Mouse (Mus musculus): ENCODE data around the gene Zdhhc22. TPM values are rescaled to one million over a fixed set of nuclear protein-coding genes. Genes with fewer than 3 reads are reported as not detected.

Gene Zdhhc22
- polyA plus RNA-seq, 1 experiment from 2014 or later = not detected

GRCm38 (mm10) chr12:87026109-87026870, 36.1 kb upstream of the Zdhhc22 start:
- peaks cover 39% of the 10 kb centered on the region for H3K27me3 ChIP-seq (ENCODE audit: control insufficient read depth, insufficient read depth, low read length)
- H3K9ac ChIP-seq (ENCODE audit: low read depth, low read length) = no peak overlapping the region
- H3K4me1 ChIP-seq (ENCODE audit: control insufficient read depth, insufficient read depth, low read length) = peaks cover 4% of the 10 kb centered on the region; the same call in 1 of the 2 replicates
- no peaks in the 10 kb centered on the region for H3K9me3 ChIP-seq (replicated peaks; ENCODE audit: control insufficient read depth, low read length)
- H3K4me3 ChIP-seq (ENCODE audit: low read depth, low read length) = peak overlapping the region; percentile 6; the same call in 1 of the 2 replicates
- H3K27ac ChIP-seq (ENCODE audit: low read depth, low read length) = no peak overlapping the region
- peak overlapping the region; percentile 55 for H3K4me2 ChIP-seq
- no peaks in the 10 kb centered on the region for H3K36me3 ChIP-seq (ENCODE audit: control insufficient read depth, insufficient read depth, low read length)
- 3% methylated on average over 30 of the region's 30 CpGs for WGBS (ENCODE audit: insufficient replicate concordance)
- no peak; the same call in 1 of the 2 replicates for ATAC-seq (replicated peaks; ENCODE audit: insufficient number of reproducible peaks, low FRiP score, low TSS enrichment)

DNA sequence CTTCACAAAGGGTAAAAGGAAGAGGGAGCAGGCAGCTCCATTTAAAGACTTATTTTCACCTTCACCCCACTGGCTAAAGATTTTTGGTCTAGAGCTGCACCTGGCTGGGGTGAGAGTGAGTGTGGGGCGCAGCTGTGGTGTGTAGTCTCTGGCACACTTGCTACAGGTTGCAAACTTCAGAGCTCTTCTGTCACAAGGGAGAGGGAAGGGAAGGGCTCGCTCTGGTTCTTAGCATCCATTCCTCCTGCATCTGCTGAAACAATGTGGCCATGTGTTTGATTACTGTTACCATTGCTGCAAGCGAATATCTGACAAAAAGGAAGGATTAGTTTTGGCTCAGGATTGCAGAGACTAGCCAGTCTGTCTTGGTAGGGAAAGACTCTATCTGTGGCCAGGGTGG, 33.2 kb upstream of the Zdhhc22 start:
- WGBS (ENCODE audit: insufficient replicate concordance) = 65% methylated on average over 3 of the region's 3 CpGs
- Histone ChIP-seq H3K27me3 (ENCODE audit: control insufficient read depth, insufficient read depth, low read length) (peaks cover 32% of the 10 kb centered on the region), H3K9me3 (replicated peaks; ENCODE audit: control insufficient read depth, low read length) (no peaks in the 10 kb centered on the region)

DNA sequence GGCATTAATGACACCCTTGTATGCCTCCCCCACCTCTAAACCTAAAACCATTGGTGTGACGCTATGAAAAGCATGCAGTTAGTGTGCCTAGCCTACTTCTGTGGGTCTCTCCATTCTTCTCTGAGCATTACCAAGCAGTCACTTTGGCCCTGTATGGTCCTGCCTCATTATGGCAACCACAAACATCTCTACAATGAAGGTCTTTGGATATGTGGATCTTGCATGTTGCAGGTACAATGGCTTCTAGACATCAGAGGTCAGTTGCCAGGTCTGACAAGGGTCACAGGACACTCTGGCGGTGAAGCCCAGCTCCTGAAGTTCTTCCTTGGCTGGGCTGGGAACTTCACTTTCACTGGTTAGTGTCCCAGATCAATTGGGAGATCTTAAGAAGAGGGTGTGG, 31.8 kb upstream of the Zdhhc22 start:
- Histone ChIP-seq H3K4me2 (no peak overlapping the region), H3K9ac (ENCODE audit: low read depth, low read length) (no peak overlapping the region), H3K4me3 (ENCODE audit: low read depth, low read length) (no peak overlapping the region), H3K4me1 (ENCODE audit: control insufficient read depth, insufficient read depth, low read length) (peaks cover 4% of the 10 kb centered on the region; the same call in 1 of the 2 replicates), H3K27ac (ENCODE audit: low read depth, low read length) (no peak overlapping the region), H3K9me3 (replicated peaks; ENCODE audit: control insufficient read depth, low read length) (no peaks in the 10 kb centered on the region), H3K27me3 (ENCODE audit: control insufficient read depth, insufficient read depth, low read length) (peaks cover 17% of the 10 kb centered on the region), H3K36me3 (ENCODE audit: control insufficient read depth, insufficient read depth, low read length) (no peaks in the 10 kb centered on the region)
- 76% methylated on average over 2 of the region's 2 CpGs for WGBS (ENCODE audit: insufficient replicate concordance)
- no peak for ATAC-seq (replicated peaks; ENCODE audit: insufficient number of reproducible peaks, low FRiP score, low TSS enrichment)

More for the DNA sequence above, 33.2 kb upstream of the Zdhhc22 start:
- Histone ChIP-seq H3K4me1 (ENCODE audit: control insufficient read depth, insufficient read depth, low read length) (peaks cover 4% of the 10 kb centered on the region; the same call in 1 of the 2 replicates), H3K4me3 (ENCODE audit: low read depth, low read length) (no peak overlapping the region), H3K9ac (ENCODE audit: low read depth, low read length) (no peak overlapping the region), H3K36me3 (ENCODE audit: control insufficient read depth, insufficient read depth, low read length) (no peaks in the 10 kb centered on the region), H3K4me2 (no peak overlapping the region), H3K27ac (ENCODE audit: low read depth, low read length) (no peak overlapping the region)
- ATAC-seq (replicated peaks; ENCODE audit: insufficient number of reproducible peaks, low FRiP score, low TSS enrichment) = no peak

- Histone ChIP-seq H3K27me3 (ENCODE audit: control insufficient read depth, insufficient read depth, low read length) (peaks cover 8% of the 10 kb centered on the region), H3K36me3 (ENCODE audit: control insufficient read depth, insufficient read depth, low read length) (no peaks in the 10 kb centered on the region), H3K4me2 (no peak within 1 kb of the TSS), H3K4me1 (ENCODE audit: control insufficient read depth, insufficient read depth, low read length) (no peaks in the 10 kb centered on the region), H3K27ac (ENCODE audit: low read depth, low read length) (no peak within 1 kb of the TSS), H3K4me3 (ENCODE audit: low read depth, low read length) (no peak within 1 kb of the TSS), H3K9me3 (replicated peaks; ENCODE audit: control insufficient read depth, low read length) (no peaks in the 10 kb centered on the region), H3K9ac (ENCODE audit: low read depth, low read length) (no peak within 1 kb of the TSS)
- ATAC-seq (replicated peaks; ENCODE audit: insufficient number of reproducible peaks, low FRiP score, low TSS enrichment) = no peak
- WGBS (ENCODE audit: insufficient replicate concordance) = 67% methylated on average over 6 of the region's 6 CpGs
These were observed 30.8 kb upstream of the Zdhhc22 start, which contains the start of gene Tmem63c for GRCm38 (mm10) chr12:87021040-87021439. Gene Tmem63c (plus strand): TSS chr12:87021340.

GRCm38 (mm10) chr12:87018756-87019155, 28.5 kb upstream of the Zdhhc22 start:
- Histone ChIP-seq H3K36me3 (ENCODE audit: control insufficient read depth, insufficient read depth, low read length) (no peaks in the 10 kb centered on the region), H3K4me3 (ENCODE audit: low read depth, low read length) (no peak overlapping the region), H3K9ac (ENCODE audit: low read depth, low read length) (no peak overlapping the region), H3K4me2 (no peak overlapping the region), H3K9me3 (replicated peaks; ENCODE audit: control insufficient read depth, low read length) (no peaks in the 10 kb centered on the region), H3K4me1 (ENCODE audit: control insufficient read depth, insufficient read depth, low read length) (no peaks in the 10 kb centered on the region), H3K27ac (ENCODE audit: low read depth, low read length) (no peak overlapping the region), H3K27me3 (ENCODE audit: control insufficient read depth, insufficient read depth, low read length) (no peaks in the 10 kb centered on the region)
- ATAC-seq (replicated peaks; ENCODE audit: insufficient number of reproducible peaks, low FRiP score, low TSS enrichment) = no peak
- WGBS (ENCODE audit: insufficient replicate concordance) = 84% methylated on average over 2 of the region's 2 CpGs

DNA sequence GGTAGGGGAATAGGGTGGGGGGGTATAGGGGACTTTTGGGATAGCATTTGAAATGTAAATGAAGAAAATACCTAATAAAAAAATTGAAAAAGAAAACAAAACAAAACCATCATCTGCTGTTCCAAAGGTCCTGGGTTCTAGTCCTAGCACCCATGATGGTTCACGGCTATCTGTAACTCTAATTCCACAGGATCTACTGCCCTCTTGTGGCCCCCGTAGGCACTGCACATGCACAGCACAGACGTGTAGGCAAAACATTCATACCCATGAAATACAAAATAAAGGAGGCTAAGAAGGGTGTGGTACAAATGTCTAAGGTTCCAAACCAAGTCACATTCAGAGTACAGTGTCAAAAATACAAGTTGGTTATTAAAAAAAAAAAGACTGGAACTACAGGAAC, 26.8 kb upstream of the Zdhhc22 start:
- H3K4me1 ChIP-seq (ENCODE audit: control insufficient read depth, insufficient read depth, low read length) = no peaks in the 10 kb centered on the region
- no peak overlapping the region for H3K9ac ChIP-seq (ENCODE audit: low read depth, low read length)
- H3K4me3 ChIP-seq (ENCODE audit: low read depth, low read length) = no peak overlapping the region
- 45% methylated on average over 3 of the region's 3 CpGs for WGBS (ENCODE audit: insufficient replicate concordance)
- ATAC-seq (replicated peaks; ENCODE audit: insufficient number of reproducible peaks, low FRiP score, low TSS enrichment) = no peak
- H3K27ac ChIP-seq (ENCODE audit: low read depth, low read length) = no peak overlapping the region
- no peaks in the 10 kb centered on the region for H3K36me3 ChIP-seq (ENCODE audit: control insufficient read depth, insufficient read depth, low read length)
- H3K27me3 ChIP-seq (ENCODE audit: control insufficient read depth, insufficient read depth, low read length) = no peaks in the 10 kb centered on the region
- H3K9me3 ChIP-seq (replicated peaks; ENCODE audit: control insufficient read depth, low read length) = no peaks in the 10 kb centered on the region
- no peak overlapping the region for H3K4me2 ChIP-seq

DNA sequence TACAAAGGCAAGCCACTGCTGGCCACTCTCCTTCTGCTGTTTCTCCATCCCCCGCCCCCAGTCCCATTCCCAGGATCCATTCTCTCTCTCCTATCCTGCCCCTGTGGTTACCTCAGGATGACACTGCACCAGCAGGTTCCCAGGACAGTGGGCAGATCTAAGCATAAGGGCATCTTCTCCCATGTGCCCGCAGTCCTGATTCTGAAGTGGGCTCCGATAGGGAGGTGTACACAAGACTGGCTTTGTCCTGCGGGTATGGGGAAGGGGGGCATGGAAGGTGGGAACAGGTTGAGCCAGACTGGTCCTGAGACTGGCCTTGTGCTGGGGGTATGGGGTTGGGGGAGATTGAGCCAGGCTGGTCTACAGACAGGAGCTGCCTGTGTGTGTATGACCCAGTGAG, 14.4 kb upstream of the Zdhhc22 start:
- Histone ChIP-seq H3K9me3 (replicated peaks; ENCODE audit: control insufficient read depth, low read length) (no peaks in the 10 kb centered on the region), H3K4me1 (ENCODE audit: control insufficient read depth, insufficient read depth, low read length) (peaks cover 5% of the 10 kb centered on the region; the same call in 1 of the 2 replicates), H3K36me3 (ENCODE audit: control insufficient read depth, insufficient read depth, low read length) (no peaks in the 10 kb centered on the region), H3K27me3 (ENCODE audit: control insufficient read depth, insufficient read depth, low read length) (0 out of 2 replicates have a peak, but pooled peaks cover 2% of the 10 kb centered on the region), H3K4me2 (no peak overlapping the region), H3K4me3 (ENCODE audit: low read depth, low read length) (no peak overlapping the region), H3K9ac (ENCODE audit: low read depth, low read length) (no peak overlapping the region), H3K27ac (ENCODE audit: low read depth, low read length) (no peak overlapping the region)
- 78% methylated on average over 4 of the region's 4 CpGs for WGBS (ENCODE audit: insufficient replicate concordance)
- no peak for ATAC-seq (replicated peaks; ENCODE audit: insufficient number of reproducible peaks, low FRiP score, low TSS enrichment)

- Histone ChIP-seq H3K4me1 (ENCODE audit: control insufficient read depth, insufficient read depth, low read length) (peaks cover 5% of the 10 kb centered on the region; the same call in 1 of the 2 replicates), H3K36me3 (ENCODE audit: control insufficient read depth, insufficient read depth, low read length) (no peaks in the 10 kb centered on the region), H3K9ac (ENCODE audit: low read depth, low read length) (no peak overlapping the region), H3K27ac (ENCODE audit: low read depth, low read length) (no peak overlapping the region), H3K27me3 (ENCODE audit: control insufficient read depth, insufficient read depth, low read length) (0 out of 2 replicates have a peak, but pooled peaks cover 2% of the 10 kb centered on the region), H3K9me3 (replicated peaks; ENCODE audit: control insufficient read depth, low read length) (no peaks in the 10 kb centered on the region), H3K4me3 (ENCODE audit: low read depth, low read length) (no peak overlapping the region), H3K4me2 (no peak overlapping the region)
- 47% methylated on average over 3 of the region's 3 CpGs for WGBS (ENCODE audit: insufficient replicate concordance)
- no peak for ATAC-seq (replicated peaks; ENCODE audit: insufficient number of reproducible peaks, low FRiP score, low TSS enrichment)
These were observed 13.4 kb upstream of the Zdhhc22 start for GRCm38 (mm10) chr12:87003606-87004005.

All from heart, embryonic 11.5 days (tissue).